Mouse (Mus musculus): ENCODE measurements around the gene D630003M21Rik. TPM values are rescaled to one million over a fixed set of nuclear protein-coding genes. Genes with fewer than 3 reads are reported as not detected.
A peak's percentile ranks its signal among the peaks of the same experiment; 100 is the strongest.

Gene D630003M21Rik
- polyA plus RNA-seq, 1 experiment from 2014 or later = 2.4 TPM

- Histone ChIP-seq H3K36me3 (no peaks in the 10 kb centered on the region), H3K4me1 (replicated peaks) (peaks cover 12% of the 10 kb centered on the region), H3K4me3 (replicated peaks) (no peak overlapping the region), H3K9me3 (no peaks in the 10 kb centered on the region), H3K27ac (no peak overlapping the region), H3K27me3 (no peaks in the 10 kb centered on the region), H3K9ac (replicated peaks) (no peak overlapping the region), H3K4me2 (replicated peaks) (no peak overlapping the region)
- ATAC-seq = no peak
- 91% methylated on average over 9 of the region's 9 CpGs for WGBS
Observed at GRCm38 (mm10) chr2:158156487-158156886, 72.5 kb downstream of the D630003M21Rik start.

- Histone ChIP-seq H3K27me3 (no peaks in the 10 kb centered on the region), H3K4me3 (replicated peaks) (no peak overlapping the region), H3K27ac (no peak overlapping the region), H3K9ac (replicated peaks) (no peak overlapping the region), H3K36me3 (no peaks in the 10 kb centered on the region), H3K4me1 (replicated peaks) (peaks cover 12% of the 10 kb centered on the region), H3K4me2 (replicated peaks) (no peak overlapping the region), H3K9me3 (peaks cover 3% of the 10 kb centered on the region; the same call in 1 of the 2 replicates)
- WGBS = 88% methylated on average over 2 of the region's 2 CpGs
- ATAC-seq = no peak
Observed at GRCm38 (mm10) chr2:158155615-158156014, 73.4 kb downstream of the D630003M21Rik start.

- Histone ChIP-seq H3K4me2 (replicated peaks) (no peak overlapping the region), H3K4me1 (replicated peaks) (peaks cover 12% of the 10 kb centered on the region), H3K9ac (replicated peaks) (no peak overlapping the region), H3K27ac (no peak overlapping the region), H3K9me3 (peaks cover 3% of the 10 kb centered on the region; the same call in 1 of the 2 replicates), H3K4me3 (replicated peaks) (no peak overlapping the region), H3K27me3 (no peaks in the 10 kb centered on the region), H3K36me3 (no peaks in the 10 kb centered on the region)
- no peak for ATAC-seq
- WGBS = 92% methylated on average over 7 of the region's 7 CpGs
Observed at GRCm38 (mm10) chr2:158155101-158155500, 73.9 kb downstream of the D630003M21Rik start.

- H3K4me3 ChIP-seq (replicated peaks) = no peak overlapping the region
- H3K27me3 ChIP-seq = no peaks in the 10 kb centered on the region
- ATAC-seq = no peak
- 67% methylated on average over 8 of the region's 8 CpGs for whole genome bisulfite sequencing
- H3K36me3 ChIP-seq = no peaks in the 10 kb centered on the region
- no peak overlapping the region for H3K9ac ChIP-seq (replicated peaks)
- peaks cover 12% of the 10 kb centered on the region for H3K4me1 ChIP-seq (replicated peaks)
- no peak overlapping the region for H3K4me2 ChIP-seq (replicated peaks)
- H3K27ac ChIP-seq = no peak overlapping the region
- H3K9me3 ChIP-seq = peaks cover 3% of the 10 kb centered on the region; the same call in 1 of the 2 replicates
Observed at GRCm38 (mm10) chr2:158154641-158155040, 74.4 kb downstream of the D630003M21Rik start.

GRCm38 (mm10) chr2:158153728-158154343 lies 75.2 kb downstream of the D630003M21Rik start:
- peaks cover 3% of the 10 kb centered on the region; the same call in 1 of the 2 replicates for H3K9me3 ChIP-seq
- peak overlapping the region; percentile 59 for H3K4me2 ChIP-seq (replicated peaks)
- H3K4me1 ChIP-seq (replicated peaks) = peaks cover 12% of the 10 kb centered on the region
- peak overlapping the region; percentile 36 for H3K4me3 ChIP-seq (replicated peaks)
- peak; percentile 17; the same call in 1 of the 2 replicates for ATAC-seq
- under 1% methylated on average over 22 of the region's 22 CpGs for whole genome bisulfite sequencing
- no peak overlapping the region for H3K27ac ChIP-seq
- no peaks in the 10 kb centered on the region for H3K27me3 ChIP-seq
- no peaks in the 10 kb centered on the region for H3K36me3 ChIP-seq
- peak overlapping the region; percentile 58; the same call in 1 of the 2 replicates for H3K9ac ChIP-seq (replicated peaks)

GRCm38 (mm10) chr2:158152685-158153309 lies 76.2 kb downstream of the D630003M21Rik start:
- no peak for ATAC-seq
- no peaks in the 10 kb centered on the region for H3K27me3 ChIP-seq
- H3K4me1 ChIP-seq (replicated peaks) = peaks cover 12% of the 10 kb centered on the region
- H3K36me3 ChIP-seq = no peaks in the 10 kb centered on the region
- H3K4me3 ChIP-seq (replicated peaks) = no peak overlapping the region
- 31% methylated on average over 6 of the region's 6 CpGs for WGBS
- peaks cover 3% of the 10 kb centered on the region; the same call in 1 of the 2 replicates for H3K9me3 ChIP-seq
- no peak overlapping the region for H3K4me2 ChIP-seq (replicated peaks)
- H3K27ac ChIP-seq = no peak overlapping the region
- H3K9ac ChIP-seq (replicated peaks) = no peak overlapping the region

- Histone ChIP-seq H3K4me3 (replicated peaks) (no peak overlapping the region), H3K36me3 (no peaks in the 10 kb centered on the region), H3K27me3 (peaks cover 2% of the 10 kb centered on the region; the same call in 1 of the 2 replicates), H3K4me2 (replicated peaks) (no peak overlapping the region), H3K9ac (replicated peaks) (no peak overlapping the region), H3K27ac (no peak overlapping the region), H3K9me3 (peaks cover 3% of the 10 kb centered on the region; the same call in 1 of the 2 replicates), H3K4me1 (replicated peaks) (peaks cover 15% of the 10 kb centered on the region)
- ATAC-seq = no peak
- WGBS = 94% methylated on average over 3 of the region's 3 CpGs
Observed at GRCm38 (mm10) chr2:158151077-158151476, 77.9 kb downstream of the D630003M21Rik start.

GRCm38 (mm10) chr2:158146971-158147370 lies 82.1 kb downstream of the D630003M21Rik start:
- WGBS = 89% methylated on average over 8 of the region's 8 CpGs
- ATAC-seq = no peak

GRCm38 (mm10) chr2:158146223-158146622 lies 82.8 kb downstream of the D630003M21Rik start, which contains the start of gene Tgm2:
Gene Tgm2, minus strand, starts transcription at chr2:158146436.
- Histone ChIP-seq H3K27ac (no peak within 1 kb of the TSS), H3K9me3 (peaks cover 3% of the 10 kb centered on the region; the same call in 1 of the 2 replicates), H3K4me1 (replicated peaks) (peaks cover 14% of the 10 kb centered on the region), H3K4me3 (replicated peaks) (peak within 1 kb of the TSS; percentile 32), H3K36me3 (no peaks in the 10 kb centered on the region), H3K27me3 (peaks cover 15% of the 10 kb centered on the region), H3K9ac (replicated peaks) (peak within 1 kb of the TSS; percentile 48; the same call in 1 of the 2 replicates), H3K4me2 (replicated peaks) (peak within 1 kb of the TSS; percentile 54)
- WGBS = 0% methylated on average over 33 of the region's 33 CpGs
- peak; percentile 65 for ATAC-seq

More at GRCm38 (mm10) chr2:158146971-158147370, 82.1 kb downstream of the D630003M21Rik start:
- no peak overlapping the region for H3K4me3 ChIP-seq (replicated peaks)
- H3K36me3 ChIP-seq = no peaks in the 10 kb centered on the region
- H3K4me2 ChIP-seq (replicated peaks) = no peak overlapping the region
- H3K27me3 ChIP-seq = peaks cover 15% of the 10 kb centered on the region
- H3K9ac ChIP-seq (replicated peaks) = no peak overlapping the region
- H3K27ac ChIP-seq = no peak overlapping the region
- peaks cover 3% of the 10 kb centered on the region; the same call in 1 of the 2 replicates for H3K9me3 ChIP-seq
- H3K4me1 ChIP-seq (replicated peaks) = peaks cover 14% of the 10 kb centered on the region

GRCm38 (mm10) chr2:158145528-158146065 lies 83.4 kb downstream of the D630003M21Rik start:
- Histone ChIP-seq H3K4me1 (replicated peaks) (peaks cover 14% of the 10 kb centered on the region), H3K27ac (no peak overlapping the region), H3K9me3 (no peaks in the 10 kb centered on the region), H3K4me3 (replicated peaks) (no peak overlapping the region; the same call in 1 of the 2 replicates), H3K27me3 (peaks cover 15% of the 10 kb centered on the region), H3K9ac (replicated peaks) (no peak overlapping the region), H3K4me2 (replicated peaks) (0 out of 2 replicates have a peak overlapping the region, but pooled peaks have one; percentile 54), H3K36me3 (no peaks in the 10 kb centered on the region)
- ATAC-seq = no peak; the same call in 1 of the 2 replicates
- 66% methylated on average over 5 of the region's 5 CpGs for WGBS

GRCm38 (mm10) chr2:158144750-158145527 lies 84.1 kb downstream of the D630003M21Rik start:
- Histone ChIP-seq H3K4me3 (replicated peaks) (no peak overlapping the region), H3K27me3 (peaks cover 15% of the 10 kb centered on the region), H3K4me2 (replicated peaks) (no peak overlapping the region), H3K9me3 (no peaks in the 10 kb centered on the region), H3K27ac (no peak overlapping the region), H3K36me3 (no peaks in the 10 kb centered on the region), H3K9ac (replicated peaks) (no peak overlapping the region), H3K4me1 (replicated peaks) (peaks cover 14% of the 10 kb centered on the region)
- no peak for ATAC-seq
- 86% methylated on average over 6 of the region's 6 CpGs for WGBS

Data from midbrain, embryonic 13.5 days (tissue).